Comparison of ENCODE assay signal across 13 mouse cellular contexts in the genomic region with DNA sequence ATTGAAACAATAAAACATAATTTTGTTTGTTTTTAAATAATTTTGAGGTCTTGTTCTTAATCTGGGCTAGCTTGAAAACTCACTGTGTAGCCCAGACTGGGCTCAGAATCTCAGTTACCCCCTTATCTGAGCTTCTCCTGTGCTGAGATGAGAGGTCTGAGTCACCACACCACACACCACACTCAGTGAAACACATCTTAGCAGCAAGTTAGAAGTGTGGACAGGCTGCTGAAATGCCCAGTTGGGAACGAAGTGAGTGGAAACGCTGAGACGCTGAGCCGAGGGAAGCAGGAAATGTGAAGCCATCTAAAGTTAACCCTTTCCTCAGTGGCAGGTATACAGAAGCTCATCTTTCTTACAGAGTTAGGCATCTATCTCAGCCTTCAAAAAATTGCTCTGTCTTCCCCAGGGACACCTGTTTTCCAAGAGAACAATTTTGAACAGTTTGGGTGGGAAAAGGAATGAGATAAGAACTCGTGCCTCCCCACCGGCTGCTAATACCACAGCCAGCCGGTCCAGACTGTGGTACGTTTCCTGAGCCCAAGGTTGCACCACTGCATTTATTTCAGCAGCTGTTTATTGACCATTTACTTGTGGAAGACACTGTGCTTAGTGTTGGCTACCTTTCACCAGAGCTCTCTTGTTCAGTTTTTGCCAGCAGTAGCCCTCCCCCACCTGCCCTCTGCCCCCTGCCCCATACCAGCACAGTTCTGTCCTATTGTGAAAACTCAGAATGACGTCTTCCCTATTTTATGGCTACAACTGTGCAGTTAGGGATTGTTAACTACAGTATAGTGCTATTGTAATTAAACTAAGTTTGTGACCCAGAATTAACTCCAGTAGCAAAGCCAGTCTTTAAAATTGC. TPM values are rescaled to one million over a fixed set of nuclear protein-coding genes. Genes with fewer than 3 reads are reported as not detected.
DNase-seq lines count a peak whose midpoint lies in the region; ATAC-seq and TF ChIP-seq lines count a peak whose summit lies in the region.
"Had no signal": no experiment of that assay in that cellular context is flagged by ENCODE, and none has a peak within 500 bp of the region (broad histone marks: within the 10 kb centered on the region; RNA-seq: fewer than 3 reads in every experiment).

No protein-coding gene starts in this region.

- no peaks in the 10 kb centered on the region for H3K9me3 ChIP-seq in lung, postnatal 0 days (ENCODE audit: low read length)
- H3K9me3 ChIP-seq in limb, embryonic 12.5 days, result no peaks in the 10 kb centered on the region
- H3K9me3 ChIP-seq: embryonic facial prominence, embryonic 15.5 days; G1E had no signal

- no peak overlapping the region for H3K27ac ChIP-seq in lung, postnatal 0 days (ENCODE audit: low read length)
- H3K27ac ChIP-seq in limb, embryonic 12.5 days, result 0 out of 2 replicates have a peak overlapping the region, but pooled peaks have one; percentile 17
- H3K27ac ChIP-seq: embryonic facial prominence, embryonic 15.5 days; hindbrain, postnatal 0 days had no signal

- no peaks in the 10 kb centered on the region for H3K36me3 ChIP-seq in lung, postnatal 0 days (ENCODE audit: insufficient read depth, low read length)
- H3K36me3 ChIP-seq in limb, embryonic 12.5 days, result no peaks in the 10 kb centered on the region
- H3K36me3 ChIP-seq in myocyte (ENCODE audit: control insufficient read depth, insufficient read depth), result no peaks in the 10 kb centered on the region
- H3K36me3 ChIP-seq: embryonic facial prominence, embryonic 15.5 days had no signal

- TF ChIP-seq CTCF in lung, postnatal 0 days (IDR thresholded peaks at IDR 0.05), result no peak

- no peak overlapping the region for H3K9ac ChIP-seq in lung, postnatal 0 days (replicated peaks; ENCODE audit: low read depth)
- no peak overlapping the region for H3K9ac ChIP-seq in limb, embryonic 12.5 days (replicated peaks)
- H3K9ac ChIP-seq: embryonic facial prominence, embryonic 15.5 days had no signal

- no peak overlapping the region for H3K4me3 ChIP-seq in lung, postnatal 0 days (ENCODE audit: low read depth, low read length)
- no peak overlapping the region for H3K4me3 ChIP-seq in limb, embryonic 12.5 days (replicated peaks)
- H3K4me3 ChIP-seq in myocyte, result no peak overlapping the region
- H3K4me3 ChIP-seq: embryonic facial prominence, embryonic 15.5 days had no signal

- ATAC-seq in lung, postnatal 0 days, result no peak
- ATAC-seq in limb, embryonic 12.5 days (ENCODE audit: insufficient number of reproducible peaks, insufficient read depth, low FRiP score, low TSS enrichment, low read depth), result no peak; the same call in 1 of the 2 replicates
- ATAC-seq: hindbrain, postnatal 0 days had no signal

- H3K79me2 ChIP-seq in myocyte (ENCODE audit: control insufficient read depth, insufficient read depth), result peaks cover 76% of the 10 kb centered on the region

- no peak overlapping the region for H3ac ChIP-seq in myocyte (ENCODE audit: control insufficient read depth, insufficient read length)

- DNase-seq in lung, postnatal 0 days (ENCODE audit: low spot score), result peak; percentile 30
- DNase-seq in lung, adult 18-20 months, result no peak
- DNase-seq in embryo, embryonic 11 days, result peak; percentile 42
- no peak for DNase-seq in left cerebral cortex, postnatal 10 days (ENCODE audit: extremely low spot score in 1 of 2, low spot score in 2 of 2)
- DNase-seq in testis, postnatal 14 days (ENCODE audit: low spot score), result no peak
- DNase-seq: adrenal gland, adult 2 months; kidney, postnatal 25 days; lung, postnatal 4 days had no signal

- intact Hi-C loops in left cerebral cortex, postnatal 10 days (cut with DNase I), result no loop called here

- WGBS in lung, postnatal 0 days, result 30% methylated on average over 9 of the region's 9 CpGs
- 19% methylated on average over 9 of the region's 9 CpGs for WGBS in limb, embryonic 12.5 days

- no peaks in the 10 kb centered on the region for H3K27me3 ChIP-seq in lung, postnatal 0 days (replicated peaks; ENCODE audit: insufficient read depth, low read length)
- no peaks in the 10 kb centered on the region for H3K27me3 ChIP-seq in limb, embryonic 12.5 days
- H3K27me3 ChIP-seq in myocyte (ENCODE audit: control insufficient read depth, insufficient read depth, insufficient read length), result no peaks in the 10 kb centered on the region
- H3K27me3 ChIP-seq: embryonic facial prominence, embryonic 15.5 days had no signal

- H3K4me1 ChIP-seq in lung, postnatal 0 days (ENCODE audit: insufficient read depth, low read depth, low read length), result no peaks in the 10 kb centered on the region
- peaks cover 29% of the 10 kb centered on the region for H3K4me1 ChIP-seq in limb, embryonic 12.5 days (replicated peaks)
- H3K4me1 ChIP-seq: embryonic facial prominence, embryonic 15.5 days had no signal

- TF ChIP-seq POLR2A in myocyte (IDR thresholded peaks at IDR 0.05; ENCODE audit: insufficient read length, low read depth), result no peak

- TF ChIP-seq EP300 in lung, postnatal 0 days (IDR thresholded peaks at IDR 0.05), result no peak

- no peak overlapping the region for H3K4me2 ChIP-seq in lung, postnatal 0 days (replicated peaks; ENCODE audit: low read depth, low read length)
- no peak overlapping the region for H3K4me2 ChIP-seq in limb, embryonic 12.5 days
- H3K4me2 ChIP-seq in myocyte (ENCODE audit: low read depth), result peak overlapping the region; percentile 35
- H3K4me2 ChIP-seq: embryonic facial prominence, embryonic 15.5 days had no signal

TF ChIP-seq in myocyte, 11 proteins besides CTCF, POLR2A, EP300 and RAD21:
- TF ChIP-seq TCF12 (IDR thresholded peaks at IDR 0.05; ENCODE audit: insufficient read depth, poor library complexity, severe bottlenecking) (no peak), MYOG (IDR thresholded peaks at IDR 0.05; ENCODE audit: control insufficient read depth in 1 of 3, insufficient read depth in 1 of 3, insufficient read length in 2 of 3, low read depth in 2 of 3) (no peak), TCF3 (IDR thresholded peaks at IDR 0.05; ENCODE audit: insufficient read length, low read depth) (no peak), CEBPB (IDR thresholded peaks at IDR 0.05; ENCODE audit: insufficient read depth, poor library complexity, severe bottlenecking) (no peak), MAX (IDR thresholded peaks at IDR 0.05; ENCODE audit: low read depth) (no peak), MYOD1 (IDR thresholded peaks at IDR 0.05; ENCODE audit: control insufficient read depth in 1 of 3, insufficient read length in 2 of 3, low read depth in 2 of 3) (no peak), E2F4 (IDR thresholded peaks at IDR 0.05; ENCODE audit: insufficient read depth) (no peak), SRF (IDR thresholded peaks at IDR 0.05; ENCODE audit: control insufficient read depth, insufficient read length, low read depth) (no peak), POLR2AphosphoS2 (IDR thresholded peaks at IDR 0.05; ENCODE audit: insufficient read length, low read depth) (no peak), USF1 (IDR thresholded peaks at IDR 0.05; ENCODE audit: low read depth) (no peak), REST (IDR thresholded peaks at IDR 0.05; ENCODE audit: insufficient read depth, insufficient read length) (no peak)

RNA-seq across cellular contexts. Expression of gene Tbca, which starts 17.8 kb away (rescaled TPM):
- 210 and 212 TPM in 2 replicates for polyA plus RNA-seq in lung, postnatal 0 days (2015; fragmentation: Nextera tagmentation; extraction: Ambion mirVana)
- polyA plus RNA-seq in limb, embryonic 12.5 days (2016; fragmentation: Nextera tagmentation; extraction: Ambion mirVana), result 295 and 298 TPM in 2 replicates
- 253 TPM for polyA plus RNA-seq in myocyte (2012; fragmentation: generic; extraction: Trizol)
- 100 to 1,000 TPM; 206 to 207 TPM for total RNA-seq in left cerebral cortex, postnatal 10 days (2021)

Comparison
In these comparisons a context has a peak if more than half of its experiments do, and no peak if none do; other contexts are left out.
1. DNase-seq: peak in lung, postnatal 0 days (single experiment) and embryo, embryonic 11 days (single experiment); none in lung, adult 18-20 months (0 of 2), left cerebral cortex, postnatal 10 days (0 of 2) and testis, postnatal 14 days (single experiment).